Mouse (Mus musculus) heart, adult 2 months (tissue): ENCODE measurements around the gene Furin. TPM values are rescaled to one million over a fixed set of nuclear protein-coding genes. Genes with fewer than 3 reads are reported as not detected.

Experiments
- DNase-seq, 2 experiments: peaks; one replicate each; pipeline ENCODE4 v3.0.0; 2021
- H3K27ac ChIP-seq: fragments of 200-600 bp; 2 replicates; pipeline ENCODE4 v1.8.1; 2022
- H3K27me3 ChIP-seq: fragments of 200-500 bp; 2 replicates; pipeline ENCODE4 v1.6.1; 2012; ENCODE audit warnings: mild to moderate bottlenecking, low read length, inconsistent platforms, mixed read lengths; ENCODE audit not compliant: control insufficient read depth, insufficient read depth
- H3K36me3 ChIP-seq: fragments of 200-500 bp; 2 replicates; pipeline ENCODE4 v1.6.1; 2012; ENCODE audit warnings: low read length, inconsistent platforms; ENCODE audit not compliant: control insufficient read depth, insufficient read depth
- H3K4me1 ChIP-seq: fragments of 200-500 bp; 2 replicates; pipeline ENCODE4 v1.6.1; 2011; ENCODE audit warnings: low read length; ENCODE audit not compliant: control insufficient read depth, insufficient read depth
- H3K4me3 ChIP-seq: fragments of 200-600 bp; 2 replicates; pipeline ENCODE4 v1.8.1; 2022
- H3K79me2 ChIP-seq: fragments of 200-500 bp; replicated peaks from 2 replicates; pipeline ENCODE4 v1.6.1; 2012; ENCODE audit warnings: mild to moderate bottlenecking, inconsistent platforms, low read length, moderate library complexity, mixed read lengths; ENCODE audit not compliant: control insufficient read depth, insufficient read depth
- H3K9ac ChIP-seq: fragments of 200-500 bp; 2 replicates; pipeline ENCODE4 v1.6.1; 2012; ENCODE audit warnings: low read depth, mild to moderate bottlenecking, control low read depth, inconsistent platforms, low read length, mixed read lengths
- CTCF ChIP-seq: fragments of 200-600 bp; IDR thresholded peaks from 2 replicates; pipeline ENCODE4 v1.8.1; 2022; ENCODE audit warnings: antibody characterized with exemption, mild to moderate bottlenecking, moderate library complexity
- EP300 ChIP-seq: fragments of 200-500 bp; IDR thresholded peaks from 2 replicates; pipeline ENCODE4 v1.6.1; 2011; ENCODE audit warnings: low read depth, low read length, control low read depth; ENCODE audit not compliant: insufficient read depth
- POLR2A ChIP-seq: fragments of 200-500 bp; IDR thresholded peaks from 2 replicates; pipeline ENCODE4 v1.6.1; 2011; ENCODE audit warnings: mild to moderate bottlenecking, low read depth, low read length, control low read depth; ENCODE audit not compliant: insufficient read depth
- WGBS: fragments of 180-500 bp; shearing (Covaris S2); methylation state at CpG from one replicate; pipeline ENCODE4 v1.1.7; 2018; 5-methylcytosine and 5-hydroxymethylcytosine counted together
- intact Hi-C: fragments of 180-260 bp; cut with DNase I; formaldehyde crosslinking; loops from one replicate; pipeline ENCODE4 v1.15.1; 2025
- polyA plus RNA-seq: library from polyadenylated mRNA; depleted of rRNA; stranded (reverse); fragments of >200 nt; gene quantifications from 2 replicates; pipeline ENCODE4 v1.2.3, GENCODE M21; 2012; rRNA removed
- total RNA-seq, 2 experiments: library from RNA; stranded (reverse); gene quantifications; 2 replicates each; pipeline ENCODE4 v1.2.3; 2021

The Furin gene
- total and polyA plus RNA-seq, 3 experiments = 64.9 to 129 (median 108) TPM

- intact Hi-C loops = no loop called here
- Histone ChIP-seq H3K27me3 (no peaks in the 10 kb centered on the region), H3K4me3 (peak overlapping the region; percentile 68), H3K27ac (peak overlapping the region; percentile 71), H3K4me1 (peaks cover 11% of the 10 kb centered on the region), H3K79me2 (no peaks in the 10 kb centered on the region), H3K9ac (peak overlapping the region; percentile 57), H3K36me3 (no peaks in the 10 kb centered on the region)
- DNase-seq = peak; percentile 36 to 58
- 10% methylated on average over 17 of the region's 17 CpGs for WGBS
- TF ChIP-seq EP300 (no peak), CTCF (no peak), POLR2A (no peak)
Observed at GRCm38 (mm10) chr7:80339371-80339770, 65.9 kb downstream of the Furin start.

Other genes with a start within 250 kb of the Furin start
- 10 to 100 TPM; 10.5 to 11.4 TPM for gene Sema4b, start 218.6 kb downstream of the Furin start, total RNA-seq
- 10.5 and 12.3 TPM in 2 replicates for gene Sema4b, start 218.6 kb downstream of the Furin start, polyA plus RNA-seq
- 10 to 100 TPM; 14.1 to 16.1 TPM for gene Cib1, start 172.6 kb downstream of the Furin start, total RNA-seq
- gene Cib1, start 172.6 kb downstream of the Furin start, polyA plus RNA-seq = 35.1 and 38.4 TPM in 2 replicates
- gene Gdpgp1, start 172.6 kb downstream of the Furin start, total RNA-seq = 1 to 10 TPM; 1.5 to 2.2 TPM
- 1.4 and 1.5 TPM in 2 replicates for gene Gdpgp1, start 172.6 kb downstream of the Furin start, polyA plus RNA-seq
- under 1 TPM; 0.23 to 0.39 TPM for gene Ttll13, start 159.1 kb downstream of the Furin start, total RNA-seq
- 0.20 and 0.23 TPM in 2 replicates for gene Ttll13, start 159.1 kb downstream of the Furin start, polyA plus RNA-seq
- gene Ngrn, start 144.2 kb downstream of the Furin start, total RNA-seq = 10 to 100 TPM; 22.9 to 27.2 TPM
- gene Ngrn, start 144.2 kb downstream of the Furin start, polyA plus RNA-seq = 16.8 and 26.2 TPM in 2 replicates
- 1 to 10 TPM; 6.1 to 6.2 TPM for gene Vps33b, start 135.8 kb downstream of the Furin start, total RNA-seq
- 5.1 and 5.2 TPM in 2 replicates for gene Vps33b, start 135.8 kb downstream of the Furin start, polyA plus RNA-seq
- 1 to 10 TPM in 1 of 2 experiments, under 1 TPM in 1; 0.47 to 1.5 TPM for gene Prc1, start 111.0 kb downstream of the Furin start, total RNA-seq
- 1.1 and 2.8 TPM in 2 replicates for gene Prc1, start 111.0 kb downstream of the Furin start, polyA plus RNA-seq
- gene Rccd1, start 81.0 kb downstream of the Furin start, total RNA-seq = 1 to 10 TPM; 5.6 to 6.1 TPM
- gene Rccd1, start 81.0 kb downstream of the Furin start, polyA plus RNA-seq = 7.0 and 7.4 TPM in 2 replicates
- gene Unc45a, start 64.4 kb downstream of the Furin start, total RNA-seq = 10 to 100 TPM; 15.8 to 16.8 TPM
- gene Unc45a, start 64.4 kb downstream of the Furin start, polyA plus RNA-seq = 23.0 and 24.0 TPM in 2 replicates
- 10 to 100 TPM; 30.0 to 39.9 TPM for gene Hddc3, start 62.3 kb downstream of the Furin start, total RNA-seq
- 47.7 and 77.5 TPM in 2 replicates for gene Hddc3, start 62.3 kb downstream of the Furin start, polyA plus RNA-seq
- 10 to 100 TPM; 55.7 to 58.7 TPM for gene Man2a2, start 34.1 kb downstream of the Furin start, total RNA-seq
- gene Man2a2, start 34.1 kb downstream of the Furin start, polyA plus RNA-seq = 75.8 and 82.4 TPM in 2 replicates
- 1 to 10 TPM; 8.9 to 9.8 TPM for gene Fes, start 17.5 kb downstream of the Furin start, total RNA-seq
- gene Fes, start 17.5 kb downstream of the Furin start, polyA plus RNA-seq = 15.4 and 17.3 TPM in 2 replicates
- 1 to 10 TPM in 1 of 2 experiments, under 1 TPM in 1; 0.91 to 1.3 TPM for gene Blm, start 129.7 kb upstream of the Furin start, total RNA-seq
- gene Blm, start 129.7 kb upstream of the Furin start, polyA plus RNA-seq = 0.59 and 0.67 TPM in 2 replicates